Mouse (Mus musculus): ENCODE measurements at regions not wholly inside any gene's neighbourhood (a gene's known extent, or its start where the extent isn't known, plus 50 kb on each side); places are given as distances from the start of the nearest gene placed in this dataset.

GRCm38 (mm10) chr17:45966736-45967135, 65.4 kb downstream of the Vegfa start:
- DNase-seq (ENCODE audit: low read depth), result no peak

- DNase-seq (ENCODE audit: low read depth), result no peak
Measured at GRCm38 (mm10) chr17:45964031-45964430, 68.1 kb downstream of the Vegfa start.

GRCm38 (mm10) chr17:45963332-45963731, 68.8 kb downstream of the Vegfa start:
- no peak for DNase-seq (ENCODE audit: low read depth)

DNA sequence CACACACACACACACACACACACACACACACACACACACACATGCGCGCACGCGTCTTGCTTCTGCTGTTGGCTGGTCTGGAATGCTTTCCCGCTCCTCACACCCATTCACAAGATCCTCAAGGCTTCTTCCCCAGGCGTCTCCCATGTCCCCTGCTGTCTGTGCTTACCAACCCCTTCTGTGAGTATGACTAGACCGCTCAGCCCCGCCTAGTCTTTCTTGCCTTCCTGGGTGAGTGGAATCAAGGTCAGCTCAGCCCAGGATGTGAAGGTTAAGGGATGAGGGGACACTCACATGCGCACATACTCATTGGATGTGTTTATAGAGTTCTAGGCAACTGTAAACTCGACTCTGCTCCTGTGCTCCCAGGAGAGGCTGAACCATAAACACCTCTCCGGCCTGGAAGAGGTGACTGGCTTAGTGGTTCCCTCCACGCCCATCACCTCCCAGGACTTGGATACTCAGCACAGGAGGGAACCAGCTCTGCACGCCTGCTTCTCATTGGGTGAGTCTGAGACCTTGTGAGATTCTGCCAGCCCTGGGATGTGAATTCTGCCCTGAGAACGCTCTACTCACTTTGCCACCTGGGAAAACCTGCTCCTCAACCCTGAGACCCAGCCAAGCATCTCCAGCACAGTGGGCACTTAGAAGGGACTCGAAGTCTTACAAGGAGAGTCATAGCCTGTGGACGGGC, 70.4 kb downstream of the Vegfa start:
- DNase-seq (ENCODE audit: low read depth), result no peak

- DNase-seq (ENCODE audit: low read depth), result peak; percentile 68
Measured at GRCm38 (mm10) chr17:45958094-45958881, 73.9 kb downstream of the Vegfa start.

DNA sequence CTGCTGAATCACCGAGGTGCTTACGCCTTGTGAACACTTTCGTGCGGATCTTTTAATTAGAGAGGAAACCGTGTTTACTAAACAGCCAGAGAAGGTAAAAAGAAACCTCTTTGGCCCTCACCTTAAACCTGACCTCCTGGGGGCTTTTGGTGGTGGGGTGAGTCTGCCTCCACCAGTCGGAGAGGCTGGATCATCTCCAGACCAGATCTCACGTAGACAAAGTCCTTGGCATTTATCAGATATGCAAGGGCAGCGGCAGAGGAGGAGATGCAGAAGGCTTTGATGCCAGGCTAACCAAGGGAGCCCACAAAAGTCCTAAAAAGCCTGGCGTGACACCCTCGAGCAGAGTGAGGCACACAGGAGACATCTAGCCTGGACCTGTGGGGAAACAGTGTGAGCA, 76.7 kb downstream of the Vegfa start:
- DNase-seq (ENCODE audit: low read depth), result no peak

GRCm38 (mm10) chr17:45954824-45955223, 77.3 kb downstream of the Vegfa start:
- DNase-seq (ENCODE audit: low read depth), result no peak

DNA sequence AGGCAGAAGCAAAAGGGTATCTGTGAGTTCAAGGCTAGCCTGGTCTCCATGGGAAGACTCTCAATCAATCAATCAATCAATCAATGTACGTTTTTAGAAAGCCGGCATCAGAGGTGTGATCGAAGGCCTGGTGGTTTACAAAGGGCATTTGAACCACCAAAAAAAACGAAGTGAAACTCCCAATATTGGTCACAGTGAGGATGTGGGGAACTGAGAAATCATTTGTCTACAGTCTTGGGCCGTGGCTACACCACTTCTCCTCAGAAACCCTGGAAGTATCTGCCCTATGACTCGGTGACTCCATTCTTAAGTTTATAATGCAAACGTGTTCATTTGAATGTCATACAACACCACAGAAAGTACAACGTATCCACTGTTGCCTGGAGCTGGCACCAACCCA, 78.6 kb downstream of the Vegfa start:
- DNase-seq (ENCODE audit: low read depth), result no peak

DNA sequence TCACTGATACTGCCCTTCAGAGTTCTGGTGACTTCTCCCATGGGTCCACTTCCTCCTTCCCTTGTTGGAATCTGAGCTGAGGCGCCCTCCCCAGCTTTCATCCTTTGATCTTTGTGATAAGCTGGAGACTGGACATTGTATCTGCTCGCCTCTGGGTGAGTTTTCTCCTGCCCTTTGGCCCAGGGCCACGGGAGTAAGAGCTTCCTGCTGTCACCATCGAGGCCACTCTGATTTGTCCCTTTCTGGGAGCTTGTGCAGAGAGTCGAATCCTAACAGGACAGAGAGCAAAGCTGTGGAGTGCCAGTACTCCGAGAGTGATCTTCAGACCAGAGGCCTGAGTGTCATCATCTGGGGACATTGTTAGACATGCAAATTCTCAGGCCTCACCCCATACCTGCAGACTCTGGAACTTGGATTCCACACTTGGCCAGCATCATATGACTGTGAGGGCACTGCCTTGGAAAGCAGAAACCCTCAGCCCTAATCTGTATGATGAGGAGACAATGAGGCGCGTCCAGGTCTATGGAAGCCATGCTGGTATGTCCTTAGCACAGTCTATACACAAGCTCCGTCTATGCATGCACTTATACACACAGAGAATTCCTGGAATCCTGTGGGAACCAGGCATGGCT, 81.5 kb downstream of the Vegfa start:
- DNase-seq (ENCODE audit: low read depth), result no peak

DNA sequence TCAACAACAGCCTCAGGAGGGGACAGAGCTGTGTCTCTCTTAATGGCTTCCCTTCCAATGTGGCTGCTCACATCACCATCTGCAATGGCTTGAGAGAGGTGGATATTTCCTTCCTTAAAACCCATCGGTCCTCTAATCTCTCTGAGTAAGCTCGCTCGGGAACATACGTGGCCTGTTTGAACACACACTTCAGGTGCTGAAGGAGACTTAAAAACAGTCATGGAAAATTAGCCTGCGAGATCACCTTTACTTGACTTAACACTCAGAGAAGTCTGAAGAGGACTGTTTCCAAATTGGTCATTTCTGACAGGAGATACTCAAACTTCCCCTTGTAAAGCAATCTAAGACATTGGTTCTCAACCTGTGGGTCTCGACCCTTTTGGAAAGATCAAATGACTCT, 83.0 kb downstream of the Vegfa start:
- DNase-seq (ENCODE audit: low read depth), result no peak

DNA sequence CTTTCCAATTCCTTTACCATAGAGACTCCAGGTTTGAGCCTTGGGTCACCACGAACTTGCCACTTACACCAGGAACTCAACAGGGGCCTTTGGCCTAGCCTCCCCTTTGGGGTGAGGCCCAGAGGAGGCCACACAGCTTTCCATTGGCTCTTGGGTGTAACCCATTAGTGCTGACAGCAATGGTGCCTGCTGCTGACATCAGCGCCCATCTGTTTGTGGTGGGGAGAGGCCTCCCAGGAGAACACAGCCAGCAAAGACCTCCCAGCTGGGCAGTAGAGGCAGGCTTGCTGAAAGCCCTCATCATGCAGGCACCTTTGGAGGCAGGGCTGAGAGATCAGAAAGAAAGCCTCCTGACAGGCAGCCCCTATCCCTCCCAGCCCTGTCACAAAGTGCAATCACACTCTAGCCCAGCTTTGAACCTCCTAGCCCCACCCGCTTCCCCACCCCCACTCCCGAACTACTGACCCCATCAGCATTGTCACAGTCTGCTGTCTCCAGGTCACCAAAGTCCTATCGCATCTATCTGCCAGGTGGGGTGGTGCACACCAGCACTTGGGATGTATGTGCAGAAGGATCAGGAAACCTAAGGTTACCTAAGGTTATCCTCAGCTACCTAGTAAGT, 83.7 kb downstream of the Vegfa start:
- DNase-seq (ENCODE audit: low read depth), result no peak

GRCm38 (mm10) chr17:45945005-45945404, 87.2 kb downstream of the Vegfa start:
- peak; percentile 42 for DNase-seq (ENCODE audit: low read depth)

- DNase-seq (ENCODE audit: low read depth), result no peak
Measured at GRCm38 (mm10) chr17:45943244-45943643, 88.9 kb downstream of the Vegfa start.

DNA sequence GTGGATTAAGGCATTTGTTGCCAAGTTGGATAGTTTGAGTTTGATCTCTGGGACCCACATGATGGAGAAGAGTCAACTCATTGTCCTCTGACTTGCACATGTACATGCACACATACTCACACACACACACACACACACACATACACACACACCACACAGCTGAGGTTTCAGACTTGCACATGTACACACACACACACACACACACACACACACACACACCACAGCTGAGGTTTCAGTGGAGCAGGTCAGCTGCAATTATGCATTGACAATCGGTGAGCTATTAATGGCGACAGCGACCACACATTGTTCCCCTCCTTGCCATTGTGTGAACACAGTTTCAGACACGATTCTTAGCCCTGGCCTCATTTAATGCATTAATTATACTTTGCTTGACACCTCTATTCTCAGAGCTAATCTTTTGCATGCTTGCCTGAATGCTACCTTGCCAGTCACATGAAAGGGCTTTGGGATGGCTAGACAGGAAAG, 90.2 kb downstream of the Vegfa start:
- no peak for DNase-seq (ENCODE audit: low read depth)

GRCm38 (mm10) chr17:45940121-45940813, 91.9 kb downstream of the Vegfa start:
- DNase-seq (ENCODE audit: low read depth), result no peak

DNA sequence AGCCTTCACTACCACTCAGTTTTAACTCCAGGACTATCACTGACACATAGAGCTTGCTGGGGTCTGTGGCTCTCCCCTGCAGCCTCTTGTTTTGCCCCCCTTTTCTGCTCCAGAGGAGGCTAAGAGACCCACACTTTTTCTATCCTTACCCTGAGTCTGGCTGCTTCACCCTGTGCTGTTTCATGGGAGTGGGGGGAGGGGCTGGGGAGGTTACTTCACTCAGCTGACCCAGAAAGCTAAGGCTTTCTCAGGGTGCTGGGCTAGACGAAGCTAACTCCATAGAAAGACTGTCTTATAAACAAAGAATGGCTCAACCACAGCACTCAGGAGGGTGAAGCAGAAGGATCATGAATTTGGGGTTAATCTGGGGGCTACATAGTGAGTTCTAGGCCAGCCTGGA, 93.9 kb downstream of the Vegfa start:
- no peak for DNase-seq (ENCODE audit: low read depth)

DNA sequence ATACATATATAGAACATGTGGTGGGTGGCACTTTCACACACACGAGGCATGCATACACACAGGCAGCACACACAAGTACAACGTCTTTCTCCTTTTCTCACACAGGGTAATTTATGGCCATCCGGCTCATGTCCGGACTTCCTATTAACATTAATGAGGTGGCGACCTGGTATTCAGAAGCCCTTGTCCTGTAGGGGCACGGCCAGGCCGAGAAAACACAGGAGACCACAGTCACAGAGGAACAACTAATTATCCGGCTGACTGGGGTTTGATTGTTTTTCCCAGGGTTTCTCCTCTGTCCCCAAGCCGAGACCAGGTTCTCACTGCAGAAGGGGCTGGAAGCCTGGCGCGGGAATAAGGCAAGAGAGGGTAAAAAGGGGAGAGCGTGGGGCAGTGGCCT, 95.6 kb downstream of the Vegfa start:
- no peak for DNase-seq (ENCODE audit: low read depth)

DNA sequence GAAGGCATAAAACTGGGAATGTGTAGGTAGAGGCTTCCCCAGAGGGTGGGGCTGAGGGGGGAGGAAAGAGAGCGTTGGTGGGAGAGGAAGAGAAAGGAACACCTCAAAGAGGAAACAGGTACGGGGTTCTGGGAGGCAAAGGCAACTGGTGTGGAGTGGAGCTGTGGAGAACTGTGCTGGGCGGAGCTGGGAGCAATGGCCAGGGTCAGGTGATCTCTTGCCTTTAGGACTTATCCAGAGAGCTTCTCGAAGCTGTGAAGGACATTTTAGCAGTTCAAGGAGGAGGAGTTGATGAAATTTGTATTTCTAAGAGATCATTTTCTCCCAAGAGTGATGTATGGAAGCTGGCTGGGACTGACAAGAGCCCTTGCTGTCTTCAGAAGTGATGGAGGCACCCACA, 96.9 kb downstream of the Vegfa start:
- no peak for DNase-seq (ENCODE audit: low read depth)

DNA sequence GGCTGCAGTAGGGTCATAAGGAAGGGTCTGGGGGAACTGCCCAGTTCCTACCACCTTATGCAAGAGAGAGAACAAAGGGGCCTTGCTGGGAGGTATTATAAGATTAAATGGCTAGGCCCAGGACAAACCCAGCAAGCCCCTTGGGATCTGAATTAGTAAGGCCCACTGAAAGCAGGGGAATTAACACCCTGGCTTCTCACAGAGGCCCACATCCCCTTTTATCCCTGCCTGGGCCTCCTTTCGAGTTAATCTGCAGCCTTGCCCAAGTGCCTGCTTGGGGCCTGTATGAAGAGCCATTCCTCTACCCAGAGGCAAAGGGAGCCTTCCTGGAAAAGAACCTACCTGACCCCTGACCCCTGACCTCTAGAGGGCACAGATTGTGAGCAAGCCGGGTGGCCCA, 98.2 kb downstream of the Vegfa start:
- DNase-seq (ENCODE audit: low read depth), result no peak

GRCm38 (mm10) chr17:45933034-45933433, 99.1 kb downstream of the Vegfa start:
- no peak for DNase-seq (ENCODE audit: low read depth)

- DNase-seq (ENCODE audit: low read depth), result no peak
Measured at GRCm38 (mm10) chr17:45932611-45933010, 99.6 kb downstream of the Vegfa start.

GRCm38 (mm10) chr17:45929591-45929990, 102.6 kb downstream of the Vegfa start:
- DNase-seq (ENCODE audit: low read depth), result no peak

All from NIH3T3 (cell line).